Mouse (Mus musculus) frontal cortex, postnatal 36 days (tissue): ENCODE results near the gene Npr1.
A peak's percentile ranks its signal among the peaks of the same experiment; 100 is the strongest.

Source experiments
- DNase-seq, 2 experiments: peaks; one replicate each; pipeline ENCODE4 v3.0.0; 2022; ENCODE audit warnings: low spot score in 2 of 2

The Npr1 gene

DNA sequence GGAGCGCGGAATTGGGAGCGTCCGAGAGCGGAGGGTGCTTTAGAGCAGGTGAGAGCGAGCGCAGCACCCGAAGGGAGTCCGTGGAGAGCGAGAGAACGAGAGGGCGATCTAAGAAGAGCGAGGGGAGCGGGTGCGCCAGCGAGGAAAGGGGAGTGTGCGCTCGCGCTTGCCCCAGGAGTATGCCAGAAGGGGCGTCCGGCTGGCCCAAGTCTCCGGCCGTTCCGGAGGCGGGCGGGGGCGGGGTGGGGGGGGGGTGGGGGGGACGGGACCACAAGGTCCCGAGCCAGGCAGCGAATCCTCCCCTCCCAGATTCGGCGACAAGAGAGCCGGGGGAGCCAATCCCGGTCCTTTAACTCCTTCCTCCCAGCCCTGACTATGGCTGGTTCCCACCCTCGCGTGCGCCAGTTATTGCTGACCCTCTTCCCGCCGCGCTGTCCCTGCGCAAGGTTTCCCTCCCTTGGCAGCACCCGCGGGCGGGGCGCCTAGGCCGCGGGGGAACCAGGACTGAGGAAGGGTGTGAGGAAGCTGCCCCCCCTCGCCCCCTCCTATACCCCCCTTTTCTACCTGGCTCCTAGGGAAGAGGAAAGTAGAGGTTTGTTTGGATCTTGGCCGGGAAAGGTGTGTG is at the start of gene Npr1:
Gene Npr1 (minus strand): TSS at position 181 of the 625 bp plus-strand sequence.
- DNase-seq, result no peak

DNA sequence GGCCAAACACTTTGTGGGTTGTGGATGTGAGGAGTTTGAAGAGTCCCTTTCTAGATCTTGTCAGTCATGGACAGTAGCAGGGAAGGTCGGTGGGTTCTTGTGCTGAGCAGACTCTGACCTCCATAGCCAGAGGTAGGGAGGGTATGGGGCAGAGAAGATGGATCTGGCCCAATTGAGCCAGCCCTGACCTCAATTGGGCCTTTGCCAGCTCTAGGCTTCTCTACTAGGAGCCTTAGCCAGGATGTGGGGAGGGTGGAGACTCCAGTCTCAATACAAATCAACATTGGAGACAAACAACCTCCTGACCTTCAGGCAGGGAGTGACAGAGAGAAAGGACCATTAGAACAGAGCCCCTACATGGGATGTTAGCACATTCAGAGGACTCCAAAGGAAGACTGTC is 49.6 kb upstream of the Npr1 start:
- no peak for DNase-seq

DNA sequence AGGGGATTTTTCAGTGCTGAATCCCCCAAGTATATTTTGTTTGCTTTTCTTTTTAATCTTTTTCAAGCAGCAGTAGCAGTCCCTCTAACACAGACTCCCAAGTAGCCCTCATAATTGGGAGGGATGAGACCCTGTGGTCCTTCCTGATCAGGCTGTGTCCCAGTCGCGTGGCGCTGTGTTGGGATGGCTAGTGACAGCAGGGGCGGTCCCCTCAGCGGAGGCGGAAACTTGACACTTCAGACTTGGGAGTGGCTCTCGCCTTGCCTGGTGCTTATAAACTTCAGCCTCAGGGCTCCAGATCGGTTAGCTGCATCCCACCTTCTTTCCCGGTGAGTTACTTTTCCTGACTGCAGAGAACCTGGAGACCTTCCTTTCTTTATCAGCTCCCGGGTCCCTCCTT is 49.0 kb upstream of the Npr1 start:
- peak in 1 of 2 experiments; percentile 33 for DNase-seq

DNA sequence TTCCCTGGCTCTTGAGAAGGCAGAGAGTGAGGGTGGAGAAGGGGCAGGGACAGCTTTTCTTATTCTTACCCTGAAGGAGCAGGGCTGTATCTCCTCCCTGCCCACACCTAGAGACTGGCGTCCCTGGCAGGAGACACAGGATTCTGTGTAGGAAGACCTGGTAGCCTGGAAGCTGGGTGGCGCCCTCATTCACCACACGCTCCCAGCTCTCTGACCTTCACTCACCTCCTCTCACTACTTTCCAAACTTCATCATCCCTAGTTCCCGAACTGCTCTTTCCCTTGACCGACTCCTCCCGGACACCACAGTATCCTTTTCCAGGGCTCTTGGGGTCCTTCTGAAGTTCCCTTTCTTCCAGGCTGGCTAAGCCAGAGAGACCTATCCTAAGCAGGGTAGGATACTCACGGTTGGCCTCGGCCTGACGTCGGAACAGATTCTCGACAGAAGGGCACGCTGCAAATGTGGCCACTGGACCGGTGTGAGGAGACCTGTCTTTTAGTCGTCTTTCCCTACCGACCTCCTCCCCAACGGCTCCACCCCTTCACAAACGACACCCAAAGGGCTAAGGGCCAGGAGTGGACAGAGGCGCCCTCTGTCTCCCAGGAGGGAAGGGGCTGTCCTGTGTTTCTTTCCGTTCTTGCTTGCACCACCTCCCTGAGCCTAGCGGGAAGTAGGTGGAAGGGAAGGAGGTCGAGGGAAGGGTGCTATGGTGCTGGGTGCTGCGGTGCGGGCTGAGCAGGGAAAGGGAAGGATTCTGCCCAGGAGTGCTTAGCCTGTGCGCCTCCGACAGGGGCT is 48.3 kb upstream of the Npr1 start, which contains the start of the genes S100a1 and S100a13:
Gene S100a1 (minus strand): TSS at position 597 of the 795 bp plus-strand sequence.
Gene S100a13 (plus strand): TSS at position 640 of the 795 bp plus-strand sequence.
- DNase-seq, result peak; percentile 38 to 48

DNA sequence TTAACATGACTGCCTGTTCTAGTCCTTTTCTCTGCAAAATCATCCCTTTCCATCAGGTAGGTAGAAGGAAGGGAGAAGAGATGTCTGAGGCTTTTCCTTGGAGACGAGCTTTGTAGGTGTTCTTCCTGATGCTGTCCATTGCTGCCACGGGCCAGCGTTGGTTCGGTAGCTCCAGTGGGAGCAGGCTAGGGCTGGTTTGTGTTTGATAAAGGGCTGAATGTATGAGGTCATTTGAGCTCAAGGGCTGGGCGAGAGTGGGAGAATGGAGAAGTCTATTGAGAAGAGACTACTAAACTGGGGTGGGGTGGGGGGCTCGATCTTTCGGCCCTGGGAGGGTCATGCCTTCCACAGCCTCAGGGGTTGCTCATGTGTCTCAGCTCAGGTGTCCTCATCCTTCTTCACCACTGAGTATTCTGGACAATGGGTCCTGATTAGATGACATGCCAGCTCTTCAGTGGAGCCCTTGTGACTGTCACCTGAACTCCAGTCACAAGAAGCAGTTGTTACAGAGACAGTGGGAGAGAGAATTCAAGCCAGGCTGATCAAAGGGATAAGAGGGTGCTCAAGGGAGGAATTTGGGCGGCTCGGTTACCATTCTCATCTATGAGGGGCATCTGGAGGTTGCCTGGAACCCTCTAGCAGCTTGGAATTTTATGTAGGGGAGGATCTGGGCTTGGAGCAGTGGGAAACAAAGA is 47.4 kb upstream of the Npr1 start:
- no peak for DNase-seq

DNA sequence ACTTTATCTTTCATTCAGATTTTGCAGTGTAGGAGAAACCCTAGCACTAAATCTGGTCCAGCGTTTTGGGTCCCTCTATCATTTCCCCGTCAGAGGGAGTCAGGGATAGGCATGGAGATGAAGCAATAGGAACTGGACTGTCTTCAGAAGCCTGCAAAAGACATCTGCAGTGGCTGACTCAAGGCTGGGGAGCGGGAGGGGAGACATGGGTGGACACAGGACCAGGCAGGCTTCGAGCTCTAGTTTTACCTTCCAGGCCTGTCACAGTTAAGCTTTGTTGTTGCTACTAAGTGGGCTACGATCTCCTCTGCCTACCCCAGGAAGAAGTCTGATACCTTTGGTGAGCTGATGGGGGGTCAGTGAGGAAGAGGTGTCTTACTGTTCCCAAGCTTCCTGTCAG is 46.6 kb upstream of the Npr1 start:
- DNase-seq, result no peak

DNA sequence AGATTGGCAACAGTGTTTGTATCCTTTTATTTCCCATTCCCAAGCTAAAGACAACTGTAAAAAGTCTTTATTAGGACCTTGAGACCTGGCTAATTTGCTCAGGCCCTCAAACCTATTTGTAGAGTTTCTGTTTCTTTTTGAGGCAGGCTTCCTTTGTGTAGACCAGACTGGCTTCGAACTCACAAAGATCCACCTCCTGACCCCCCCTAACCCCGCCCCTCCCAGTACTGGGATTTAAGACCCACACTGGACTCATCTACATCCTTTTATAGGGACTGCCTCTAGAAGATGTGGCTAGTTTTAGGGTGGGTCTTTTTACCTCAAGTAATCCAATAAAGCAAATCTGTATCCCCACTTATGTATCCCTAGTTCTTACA is 44.1 kb upstream of the Npr1 start:
- no peak for DNase-seq

DNA sequence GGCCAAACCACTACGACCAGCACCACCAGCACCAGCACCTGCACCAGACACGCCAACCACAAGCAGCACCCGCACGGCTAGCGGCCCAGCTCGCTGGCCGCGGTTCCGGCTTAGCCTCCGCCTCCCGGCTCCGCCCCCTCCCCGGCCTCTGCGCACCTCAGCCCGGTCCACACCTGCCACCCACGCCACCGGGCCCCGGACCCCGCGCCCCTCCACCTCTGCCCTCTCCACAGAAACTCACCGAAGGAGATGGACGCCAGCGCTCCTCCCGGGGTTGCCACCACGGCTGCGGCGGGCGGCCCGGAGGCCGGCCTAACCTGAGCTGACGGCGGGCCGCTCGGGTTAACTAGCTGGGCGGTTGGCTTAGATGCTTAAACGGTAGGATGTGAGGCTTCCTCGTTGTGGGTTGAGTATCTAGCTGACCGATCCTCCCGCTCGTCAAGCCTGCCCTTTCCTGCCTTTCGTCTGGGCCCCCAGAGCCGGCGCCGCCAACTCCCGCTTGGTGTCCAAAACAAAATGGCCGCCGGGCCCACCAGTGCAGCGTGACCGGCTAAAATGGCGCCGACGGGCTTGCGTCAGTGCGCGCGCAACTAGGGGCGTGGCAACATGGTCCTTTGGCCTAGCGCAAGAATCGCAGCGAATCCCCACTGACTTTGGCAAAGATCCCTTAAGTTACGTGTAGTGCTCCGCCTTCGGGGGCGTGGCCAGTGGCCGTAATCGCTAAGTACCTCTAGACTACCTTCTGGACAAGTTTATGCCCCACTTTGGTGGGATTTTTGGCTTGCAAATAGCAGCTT is 43.5 kb upstream of the Npr1 start, which contains the start of gene Chtop:
Gene Chtop (minus strand): TSS at position 549 of the 797 bp plus-strand sequence.
- DNase-seq, result peak; percentile 99 to 100

DNA sequence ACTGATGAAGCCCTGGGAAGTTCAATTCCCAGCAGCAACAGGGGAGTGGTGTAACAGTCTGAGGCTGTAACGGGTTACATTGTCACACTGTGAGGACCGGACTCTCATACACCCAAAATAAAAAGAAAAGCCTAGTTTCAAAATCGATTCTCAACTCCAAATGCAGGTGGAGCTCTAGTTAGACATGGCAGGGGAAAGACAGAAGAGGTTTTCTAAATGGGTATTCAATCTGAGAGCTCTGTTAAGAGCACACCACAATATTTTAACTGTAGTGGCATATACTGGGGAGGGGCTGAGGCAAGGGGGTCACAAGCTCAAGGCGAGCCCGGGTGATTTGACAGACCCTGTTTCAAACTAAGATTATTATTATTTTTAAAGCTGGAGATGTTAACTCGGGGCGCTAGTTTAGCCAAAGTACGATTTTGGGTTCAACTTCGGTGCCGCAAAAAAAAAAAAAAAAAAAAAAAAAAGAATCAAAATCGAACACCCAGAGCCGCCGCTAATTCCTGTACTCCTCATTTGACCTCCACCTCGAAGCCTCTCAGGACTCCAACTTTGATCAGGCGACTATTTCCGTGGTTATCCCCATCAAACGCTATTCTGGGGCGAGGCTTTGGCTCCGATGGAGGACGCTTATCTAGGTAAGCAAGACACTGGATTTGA is 42.8 kb upstream of the Npr1 start:
- no peak for DNase-seq

DNA sequence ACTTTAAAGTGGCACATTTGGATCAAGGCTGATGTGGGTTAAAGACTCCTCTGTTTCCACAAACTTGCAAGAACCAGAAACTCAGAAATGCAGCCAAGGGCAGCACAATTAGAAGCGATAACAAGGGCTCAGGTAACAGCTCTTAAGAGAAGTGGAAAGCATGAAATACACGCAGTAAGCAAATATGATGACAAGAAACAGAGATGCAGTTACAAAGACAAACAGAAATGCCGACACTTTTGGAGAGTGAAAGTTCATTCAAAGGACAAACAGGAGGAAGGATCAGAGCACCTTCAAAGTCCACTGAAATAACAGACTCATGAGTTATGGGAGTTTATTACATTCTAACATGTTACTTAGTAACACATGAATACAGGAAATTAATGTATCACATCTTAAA is 40.7 kb upstream of the Npr1 start:
- DNase-seq, result no peak

DNA sequence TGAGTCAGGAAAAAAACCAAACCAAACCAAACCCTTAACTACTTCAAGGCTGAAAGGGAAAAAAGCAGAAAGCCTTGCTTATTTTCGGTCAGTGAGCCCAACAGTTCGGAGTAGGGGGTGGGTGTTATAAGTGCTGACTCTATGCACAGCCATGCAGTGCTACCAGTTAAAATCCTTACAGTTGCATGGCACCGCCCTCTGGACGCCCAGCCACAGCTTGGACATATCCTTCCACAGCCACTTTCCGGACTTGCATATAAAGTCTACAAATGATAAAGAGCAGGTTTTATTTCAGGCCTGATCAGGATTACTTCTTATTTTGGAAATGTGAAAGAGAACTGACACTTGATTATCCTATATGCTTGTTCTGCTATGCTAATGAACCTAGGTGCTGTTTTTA is 39.5 kb upstream of the Npr1 start:
- no peak for DNase-seq

DNA sequence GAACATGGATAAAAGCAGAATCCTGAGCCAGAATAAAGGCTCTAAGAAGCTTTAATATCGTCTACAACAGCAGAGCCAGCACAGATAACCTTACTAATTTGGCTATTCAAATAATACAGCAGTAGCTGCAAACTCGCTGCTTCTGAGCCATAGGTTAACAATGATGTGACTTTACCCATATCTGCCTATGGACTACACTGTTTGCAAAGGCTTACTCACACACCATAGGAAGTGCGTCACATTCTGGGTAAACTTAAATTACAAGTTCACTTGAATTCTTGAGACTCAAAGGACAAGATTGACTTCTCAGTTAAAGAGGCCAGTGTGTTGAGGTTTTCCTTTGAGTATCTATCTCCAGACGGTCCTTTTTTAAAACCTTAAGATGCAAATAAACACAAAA is 37.8 kb upstream of the Npr1 start:
- no peak for DNase-seq

DNA sequence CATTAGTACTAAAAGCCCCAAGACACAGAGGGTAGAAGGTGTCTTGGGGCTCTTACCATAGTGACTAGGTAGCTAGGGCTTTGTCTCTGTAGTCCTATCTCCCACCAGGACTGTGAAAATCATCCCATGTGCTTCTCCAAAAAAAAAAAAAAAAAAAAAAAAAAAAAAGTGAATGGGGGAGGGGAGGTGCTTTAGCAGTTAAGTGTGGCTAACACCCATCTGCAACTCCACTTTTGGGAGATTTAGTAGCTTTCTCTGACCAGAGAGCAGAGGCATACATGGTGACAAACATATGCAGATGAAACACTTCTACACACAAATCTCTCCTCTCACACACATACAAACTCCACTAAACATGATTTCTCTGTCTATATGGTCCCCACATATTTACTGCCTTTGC is 31.9 kb upstream of the Npr1 start:
- no peak for DNase-seq

DNA sequence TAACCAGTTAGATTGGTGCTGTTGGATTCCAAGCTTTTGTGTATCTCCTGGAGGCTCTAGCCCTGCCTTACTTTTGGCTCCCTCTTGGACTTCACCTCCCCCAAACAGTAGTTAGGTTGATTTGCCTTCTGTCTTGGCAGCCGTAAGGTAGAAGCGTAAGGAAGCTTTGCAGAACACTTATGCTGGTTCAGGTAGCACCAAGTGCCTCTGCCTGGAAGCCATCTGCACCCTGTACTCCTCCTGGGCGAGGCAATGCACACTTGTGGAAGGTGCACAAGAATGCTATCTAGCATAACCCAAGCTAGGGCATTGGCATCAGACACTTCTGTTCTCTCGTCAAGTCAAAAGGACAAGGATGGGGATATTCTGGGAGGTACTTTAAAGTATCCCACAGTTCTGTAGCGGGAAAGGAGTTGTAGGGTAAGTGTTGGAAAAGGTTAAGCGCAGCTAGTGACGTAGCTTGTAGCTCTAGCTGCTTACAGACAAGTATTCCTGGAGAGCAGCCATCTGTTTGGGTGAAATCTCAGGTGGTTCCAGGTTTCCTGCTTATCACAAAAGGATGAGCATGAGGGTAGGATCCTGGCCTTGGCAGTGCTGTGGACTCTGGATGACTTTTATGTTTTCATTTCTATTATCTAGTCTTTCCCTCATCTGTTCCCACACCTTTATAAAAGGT is 30.3 kb upstream of the Npr1 start:
- no peak for DNase-seq

DNA sequence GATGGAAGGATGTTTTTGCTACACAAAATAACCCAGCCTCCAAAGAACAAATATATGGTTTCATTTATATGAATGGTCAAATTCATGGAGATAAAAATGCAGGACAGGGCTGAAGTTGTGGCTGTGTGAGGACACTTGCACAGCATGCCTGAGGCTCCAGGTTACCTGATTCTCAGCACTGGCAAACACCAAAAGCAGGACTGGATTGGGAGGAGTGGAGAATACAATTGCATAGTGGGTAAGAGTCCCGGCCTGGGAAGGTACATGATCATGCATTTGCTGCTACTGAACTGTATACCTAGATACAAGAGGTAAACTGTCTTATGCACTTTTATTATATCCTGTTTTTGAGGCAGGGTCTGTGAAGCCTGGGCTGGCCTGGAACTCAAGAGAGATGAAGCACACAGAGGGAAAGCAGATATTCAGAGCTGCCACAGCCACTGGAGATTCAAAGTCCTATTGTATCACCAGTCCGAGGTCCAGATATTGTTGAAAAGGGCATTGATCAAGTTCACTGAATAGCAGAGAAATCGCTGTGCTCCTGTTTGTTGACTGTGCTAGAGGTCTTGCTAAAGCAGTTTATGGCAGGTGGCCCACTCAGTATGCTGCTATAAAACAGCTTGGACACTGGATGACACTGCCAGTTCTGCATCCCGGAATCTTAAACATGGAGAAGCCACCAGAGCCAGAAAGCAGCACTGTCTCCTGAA is 28.3 kb upstream of the Npr1 start:
- DNase-seq, result no peak

DNA sequence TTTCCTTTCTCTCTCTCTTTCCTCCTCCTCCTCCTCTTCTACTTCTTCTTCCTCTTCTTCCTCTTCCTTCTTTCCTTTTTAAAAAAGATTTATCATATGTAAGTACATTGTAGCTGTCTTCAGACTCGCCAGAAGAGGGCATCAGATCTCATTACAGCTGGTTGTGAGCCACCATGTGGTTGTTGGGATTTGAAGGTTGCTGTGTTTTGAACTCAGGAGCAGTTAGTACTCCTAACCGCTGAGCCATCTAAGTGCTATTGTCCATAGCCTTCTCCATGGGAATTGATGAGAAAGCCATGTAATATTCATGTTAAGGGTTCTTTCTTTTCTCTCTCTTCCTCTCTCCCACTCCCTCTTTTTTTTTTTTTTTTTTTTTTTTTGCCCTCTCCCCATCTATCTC is 25.7 kb upstream of the Npr1 start:
- peak in 1 of 2 experiments; percentile 57 for DNase-seq

DNA sequence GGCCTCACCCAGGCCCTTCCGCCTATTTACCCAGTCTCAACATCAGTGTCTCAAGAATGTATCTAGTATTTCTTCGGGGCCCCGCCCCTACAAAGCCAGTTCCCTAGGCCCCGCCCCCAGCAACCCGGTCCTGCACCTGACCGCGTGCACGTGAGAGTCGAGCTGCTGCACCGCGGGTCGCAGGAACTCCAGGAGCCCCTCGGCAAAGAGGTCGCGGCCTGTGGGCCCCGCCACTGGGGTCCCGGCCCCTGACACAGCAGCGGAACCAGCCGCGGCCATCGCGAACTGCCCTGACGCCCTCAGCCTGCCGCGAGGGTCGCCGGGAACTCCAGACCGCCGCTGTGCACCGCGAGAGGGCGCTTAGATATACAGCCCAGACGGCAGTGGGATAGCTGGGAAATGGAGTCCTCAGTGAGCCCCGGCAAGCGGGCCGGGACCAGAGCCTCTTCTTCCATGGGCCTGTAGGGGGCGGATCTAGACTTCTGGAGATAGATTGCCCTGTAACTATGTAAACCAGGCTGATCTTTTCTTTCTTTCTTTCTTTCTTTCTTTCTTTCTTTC is 25.1 kb upstream of the Npr1 start, which contains the start of gene Snapin:
Gene Snapin (minus strand): TSS at position 338 of the 561 bp plus-strand sequence.
- peak; percentile 95 to 96 for DNase-seq

DNA sequence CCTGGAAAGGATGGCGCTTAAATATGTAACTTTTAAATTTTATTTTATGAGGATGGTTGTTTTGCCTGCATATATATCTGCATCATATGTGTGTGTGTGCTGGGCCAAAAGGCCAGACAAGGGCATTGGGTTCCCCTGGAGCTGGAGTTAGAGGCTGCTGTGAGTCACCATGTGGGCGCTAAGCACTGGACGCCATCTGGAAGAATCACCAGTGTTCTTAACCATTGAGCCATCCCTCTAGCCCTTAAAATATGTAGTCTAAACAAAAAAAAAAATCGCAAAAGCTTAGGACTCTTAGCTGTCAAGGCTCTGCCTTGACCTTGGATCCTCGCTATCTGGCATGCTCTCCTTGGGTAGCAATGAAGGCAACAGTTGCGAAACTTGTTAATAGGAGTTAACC is 22.9 kb upstream of the Npr1 start:
- DNase-seq, result no peak

DNA sequence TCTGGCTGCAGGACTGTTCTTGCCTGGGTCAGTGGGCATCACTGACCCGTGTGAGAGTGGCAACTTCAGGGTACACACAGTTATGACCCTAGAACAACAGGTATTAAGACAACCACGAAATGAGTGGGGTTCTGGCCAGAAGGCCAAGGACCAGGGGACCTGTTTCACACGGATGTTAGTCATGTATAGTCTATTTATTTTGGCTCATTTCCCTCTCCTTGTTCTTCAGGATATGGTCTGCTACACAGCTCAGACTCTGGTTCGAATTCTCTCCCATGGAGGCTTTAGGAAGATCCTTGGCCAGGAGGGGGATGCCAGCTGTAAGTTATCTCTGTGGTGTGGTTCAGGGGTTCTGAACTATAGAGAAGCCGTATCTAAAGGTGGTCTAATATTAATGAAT is 21.3 kb upstream of the Npr1 start:
- DNase-seq, result no peak
